Mouse (Mus musculus): ENCODE data around the gene Rnf26. TPM values are rescaled to one million over a fixed set of nuclear protein-coding genes. Genes with fewer than 3 reads are reported as not detected.

Rnf26 gene
- polyA plus RNA-seq, 1 experiment from 2014 or later, result 75.6 TPM

GRCm38 (mm10) chr9:44133287-44133686 lies 20.0 kb upstream of the Rnf26 start:
- Histone ChIP-seq H3K9me3 (no peaks in the 10 kb centered on the region), H3K4me3 (peak overlapping the region; percentile 61), H3K27me3 (ENCODE audit: insufficient read depth, poor library complexity, severe bottlenecking) (peaks cover 80% of the 10 kb centered on the region), H3K4me1 (replicated peaks) (peaks cover 67% of the 10 kb centered on the region), H3K27ac (peak overlapping the region; percentile 64), H3K36me3 (no peaks in the 10 kb centered on the region)
- DNase-seq (ENCODE audit: low spot score), result no peak
- WGBS, result 21% methylated on average over 2 of the region's 2 CpGs

GRCm38 (mm10) chr9:44132200-44132599 lies 18.9 kb upstream of the Rnf26 start:
- Histone ChIP-seq H3K4me3 (no peak overlapping the region), H3K27ac (0 out of 2 replicates have a peak overlapping the region, but pooled peaks have one; percentile 5), H3K36me3 (no peaks in the 10 kb centered on the region), H3K4me1 (replicated peaks) (peaks cover 67% of the 10 kb centered on the region), H3K9me3 (no peaks in the 10 kb centered on the region), H3K27me3 (ENCODE audit: insufficient read depth, poor library complexity, severe bottlenecking) (peaks cover 82% of the 10 kb centered on the region)
- WGBS, result 64% methylated on average over 5 of the region's 5 CpGs
- no peak for DNase-seq (ENCODE audit: low spot score)

GRCm38 (mm10) chr9:44131276-44131590 lies 17.9 kb upstream of the Rnf26 start:
- Histone ChIP-seq H3K4me1 (replicated peaks) (peaks cover 70% of the 10 kb centered on the region), H3K27ac (peak overlapping the region; percentile 87), H3K9me3 (no peaks in the 10 kb centered on the region), H3K27me3 (ENCODE audit: insufficient read depth, poor library complexity, severe bottlenecking) (peaks cover 72% of the 10 kb centered on the region), H3K36me3 (no peaks in the 10 kb centered on the region), H3K4me3 (peak overlapping the region; percentile 57; the same call in 1 of the 2 replicates)
- no peak for DNase-seq (ENCODE audit: low spot score)
- 35% methylated on average over 7 of the region's 7 CpGs for WGBS

GRCm38 (mm10) chr9:44130581-44131275 lies 17.4 kb upstream of the Rnf26 start:
- Histone ChIP-seq H3K4me3 (peak overlapping the region; percentile 57), H3K36me3 (no peaks in the 10 kb centered on the region), H3K9me3 (no peaks in the 10 kb centered on the region), H3K4me1 (replicated peaks) (peaks cover 71% of the 10 kb centered on the region), H3K27ac (peak overlapping the region; percentile 87), H3K27me3 (ENCODE audit: insufficient read depth, poor library complexity, severe bottlenecking) (peaks cover 67% of the 10 kb centered on the region)
- WGBS, result 7% methylated on average over 19 of the region's 19 CpGs
- DNase-seq (ENCODE audit: low spot score), result peak; percentile 79

GRCm38 (mm10) chr9:44130034-44130433 lies 16.7 kb upstream of the Rnf26 start:
- H3K36me3 ChIP-seq, result no peaks in the 10 kb centered on the region
- peak overlapping the region; percentile 87 for H3K27ac ChIP-seq
- no peaks in the 10 kb centered on the region for H3K9me3 ChIP-seq
- peaks cover 60% of the 10 kb centered on the region for H3K27me3 ChIP-seq (ENCODE audit: insufficient read depth, poor library complexity, severe bottlenecking)
- peak; percentile 77 for DNase-seq (ENCODE audit: low spot score)
- peak overlapping the region; percentile 57 for H3K4me3 ChIP-seq
- H3K4me1 ChIP-seq (replicated peaks), result peaks cover 71% of the 10 kb centered on the region
- WGBS, result under 1% methylated on average over 27 of the region's 27 CpGs

GRCm38 (mm10) chr9:44129633-44130032 lies 16.3 kb upstream of the Rnf26 start:
- Histone ChIP-seq H3K4me1 (replicated peaks) (peaks cover 70% of the 10 kb centered on the region), H3K27me3 (ENCODE audit: insufficient read depth, poor library complexity, severe bottlenecking) (peaks cover 56% of the 10 kb centered on the region), H3K4me3 (peak overlapping the region; percentile 57), H3K9me3 (no peaks in the 10 kb centered on the region), H3K27ac (peak overlapping the region; percentile 87), H3K36me3 (no peaks in the 10 kb centered on the region)
- DNase-seq (ENCODE audit: low spot score), result no peak
- 4% methylated on average over 9 of the region's 9 CpGs for WGBS

- H3K4me3 ChIP-seq, result no peak overlapping the region
- H3K27ac ChIP-seq, result no peak overlapping the region
- no peaks in the 10 kb centered on the region for H3K9me3 ChIP-seq
- no peaks in the 10 kb centered on the region for H3K36me3 ChIP-seq
- H3K4me1 ChIP-seq (replicated peaks), result peaks cover 52% of the 10 kb centered on the region
- H3K27me3 ChIP-seq (ENCODE audit: insufficient read depth, poor library complexity, severe bottlenecking), result peaks cover 34% of the 10 kb centered on the region
- 62% methylated on average over 3 of the region's 3 CpGs for WGBS
- DNase-seq (ENCODE audit: low spot score), result no peak
These were observed 14.1 kb upstream of the Rnf26 start for GRCm38 (mm10) chr9:44127351-44127801.

- Histone ChIP-seq H3K4me1 (replicated peaks) (peaks cover 50% of the 10 kb centered on the region), H3K4me3 (no peak overlapping the region), H3K36me3 (no peaks in the 10 kb centered on the region), H3K9me3 (no peaks in the 10 kb centered on the region), H3K27ac (no peak overlapping the region), H3K27me3 (ENCODE audit: insufficient read depth, poor library complexity, severe bottlenecking) (peaks cover 28% of the 10 kb centered on the region)
- 87% methylated on average over 3 of the region's 3 CpGs for WGBS
- DNase-seq (ENCODE audit: low spot score), result no peak
These were observed 13.4 kb upstream of the Rnf26 start for GRCm38 (mm10) chr9:44126746-44127145.

- Histone ChIP-seq H3K27me3 (ENCODE audit: insufficient read depth, poor library complexity, severe bottlenecking) (peaks cover 18% of the 10 kb centered on the region), H3K4me3 (no peak overlapping the region), H3K36me3 (no peaks in the 10 kb centered on the region), H3K9me3 (no peaks in the 10 kb centered on the region), H3K27ac (peak overlapping the region; percentile 59), H3K4me1 (replicated peaks) (peaks cover 41% of the 10 kb centered on the region)
- WGBS, result 36% methylated on average over 18 of the region's 18 CpGs
- peak; percentile 87 for DNase-seq (ENCODE audit: low spot score)
These were observed 12.5 kb upstream of the Rnf26 start for GRCm38 (mm10) chr9:44125546-44126428.

GRCm38 (mm10) chr9:44125026-44125425 lies 11.7 kb upstream of the Rnf26 start:
- 18% methylated on average over 5 of the region's 5 CpGs for WGBS

GRCm38 (mm10) chr9:44124317-44124716 lies 11.0 kb upstream of the Rnf26 start:
- DNase-seq (ENCODE audit: low spot score), result no peak
- H3K4me1 ChIP-seq (replicated peaks), result peaks cover 26% of the 10 kb centered on the region

More at GRCm38 (mm10) chr9:44125026-44125425, 11.7 kb upstream of the Rnf26 start:
- Histone ChIP-seq H3K4me3 (no peak overlapping the region), H3K27me3 (ENCODE audit: insufficient read depth, poor library complexity, severe bottlenecking) (peaks cover 15% of the 10 kb centered on the region), H3K4me1 (replicated peaks) (peaks cover 33% of the 10 kb centered on the region), H3K36me3 (no peaks in the 10 kb centered on the region), H3K9me3 (no peaks in the 10 kb centered on the region), H3K27ac (no peak overlapping the region)
- no peak for DNase-seq (ENCODE audit: low spot score)

GRCm38 (mm10) chr9:44119948-44120465 lies 6.7 kb upstream of the Rnf26 start:
- Histone ChIP-seq H3K4me3 (no peak overlapping the region), H3K27ac (no peak overlapping the region), H3K4me1 (replicated peaks) (peaks cover 4% of the 10 kb centered on the region), H3K27me3 (ENCODE audit: insufficient read depth, poor library complexity, severe bottlenecking) (no peaks in the 10 kb centered on the region), H3K9me3 (no peaks in the 10 kb centered on the region), H3K36me3 (no peaks in the 10 kb centered on the region)
- 82% methylated on average over 8 of the region's 8 CpGs for WGBS
- DNase-seq (ENCODE audit: low spot score), result no peak

More at GRCm38 (mm10) chr9:44124317-44124716, 11.0 kb upstream of the Rnf26 start:
- Histone ChIP-seq H3K9me3 (no peaks in the 10 kb centered on the region), H3K36me3 (no peaks in the 10 kb centered on the region), H3K4me3 (no peak overlapping the region), H3K27me3 (ENCODE audit: insufficient read depth, poor library complexity, severe bottlenecking) (peaks cover 11% of the 10 kb centered on the region), H3K27ac (no peak overlapping the region)
- 71% methylated on average over 6 of the region's 6 CpGs for WGBS

GRCm38 (mm10) chr9:44119011-44119410 lies 5.7 kb upstream of the Rnf26 start:
- DNase-seq (ENCODE audit: low spot score), result peak; percentile 37
- H3K27ac ChIP-seq, result no peak overlapping the region
- H3K4me1 ChIP-seq (replicated peaks), result no peaks in the 10 kb centered on the region
- no peaks in the 10 kb centered on the region for H3K9me3 ChIP-seq
- no peak overlapping the region for H3K4me3 ChIP-seq
- WGBS, result 49% methylated on average over 5 of the region's 5 CpGs
- no peaks in the 10 kb centered on the region for H3K36me3 ChIP-seq
- H3K27me3 ChIP-seq (ENCODE audit: insufficient read depth, poor library complexity, severe bottlenecking), result no peaks in the 10 kb centered on the region

Data from hindbrain, embryonic 10.5 days (tissue).